Mouse (Mus musculus): ENCODE measurements around the gene Gm2663. TPM values are rescaled to one million over a fixed set of nuclear protein-coding genes. Genes with fewer than 3 reads are reported as not detected.

Gene Gm2663
- polyA plus RNA-seq, 1 experiment = not detected

- no peak for TF ChIP-seq GATA1 (IDR thresholded peaks at IDR 0.05; ENCODE audit: low read length)
Observed at GRCm38 (mm10) chr6:40953716-40954115, 45.6 kb downstream of the Gm2663 start.

GRCm38 (mm10) chr6:40951770-40952169, 47.5 kb downstream of the Gm2663 start, which contains the start of gene Gm4744:
Gene Gm4744 (minus strand): TSS chr6:40951870.
- no peak for TF ChIP-seq GATA1 (IDR thresholded peaks at IDR 0.05; ENCODE audit: low read length)

Other genes with a start within 250 kb of the Gm2663 start
- gene Moxd2, start 112.0 kb downstream of the Gm2663 start, polyA plus RNA-seq (2012) = not detected in 2 replicates
- not detected in 2 replicates for gene Prss58, start 99.1 kb downstream of the Gm2663 start, polyA plus RNA-seq (2012)
- not detected in 2 replicates for gene 1700074P13Rik, start 58.9 kb downstream of the Gm2663 start, polyA plus RNA-seq (2012)
- not detected in 2 replicates for gene Gm4744, start 47.6 kb downstream of the Gm2663 start, polyA plus RNA-seq (2012)
- gene 1810009J06Rik, start 34.7 kb downstream of the Gm2663 start, polyA plus RNA-seq (2012) = not detected in 2 replicates
- gene 2210010C04Rik, start 36.0 kb upstream of the Gm2663 start, polyA plus RNA-seq (2012) = not detected in 2 replicates

All from G1E-ER4 (cell line).